Mouse (Mus musculus): Measurements from ENCODE around the gene Caln1.

Caln1 gene

GRCm38 (mm10) chr5:130369237-130369636 is at the start of gene Caln1:
TSS of gene Caln1 (plus strand) at chr5:130369455.
- DNase-seq (ENCODE audit: low spot score): no peak

- no peak for DNase-seq (ENCODE audit: low spot score)
These were observed 49.5 kb upstream of the Caln1 start for GRCm38 (mm10) chr5:130319783-130320182.

GRCm38 (mm10) chr5:130320485-130320884 is 48.8 kb upstream of the Caln1 start:
- no peak for DNase-seq (ENCODE audit: low spot score)

GRCm38 (mm10) chr5:130325486-130325885 is 43.8 kb upstream of the Caln1 start:
- no peak for DNase-seq (ENCODE audit: low spot score)

GRCm38 (mm10) chr5:130327615-130328263 is 41.5 kb upstream of the Caln1 start:
- DNase-seq (ENCODE audit: low spot score): no peak

GRCm38 (mm10) chr5:130328366-130328765 is 40.9 kb upstream of the Caln1 start:
- DNase-seq (ENCODE audit: low spot score): no peak

GRCm38 (mm10) chr5:130329889-130330288 is 39.4 kb upstream of the Caln1 start:
- no peak for DNase-seq (ENCODE audit: low spot score)

- DNase-seq (ENCODE audit: low spot score): no peak
These were observed 38.5 kb upstream of the Caln1 start for GRCm38 (mm10) chr5:130330801-130331200.

- no peak for DNase-seq (ENCODE audit: low spot score)
These were observed 38.0 kb upstream of the Caln1 start for GRCm38 (mm10) chr5:130331206-130331605.

- DNase-seq (ENCODE audit: low spot score): no peak
These were observed 35.7 kb upstream of the Caln1 start for GRCm38 (mm10) chr5:130333566-130333965.

GRCm38 (mm10) chr5:130333971-130334370 is 35.3 kb upstream of the Caln1 start:
- no peak for DNase-seq (ENCODE audit: low spot score)

- DNase-seq (ENCODE audit: low spot score): no peak
These were observed 33.8 kb upstream of the Caln1 start for GRCm38 (mm10) chr5:130335462-130335861.

GRCm38 (mm10) chr5:130340656-130341055 is 28.6 kb upstream of the Caln1 start:
- DNase-seq (ENCODE audit: low spot score): no peak

- no peak for DNase-seq (ENCODE audit: low spot score)
These were observed 24.3 kb upstream of the Caln1 start for GRCm38 (mm10) chr5:130344999-130345398.

- DNase-seq (ENCODE audit: low spot score): no peak
These were observed 23.4 kb upstream of the Caln1 start for GRCm38 (mm10) chr5:130345871-130346270.

- DNase-seq (ENCODE audit: low spot score): no peak
These were observed 14.0 kb upstream of the Caln1 start for GRCm38 (mm10) chr5:130355223-130355622.

- DNase-seq (ENCODE audit: low spot score): no peak
These were observed 6.1 kb upstream of the Caln1 start for GRCm38 (mm10) chr5:130363111-130363510.

- DNase-seq (ENCODE audit: low spot score): no peak
These were observed 5.5 kb upstream of the Caln1 start for GRCm38 (mm10) chr5:130363773-130364172.

- DNase-seq (ENCODE audit: low spot score): no peak
These were observed 1.0 kb upstream of the Caln1 start for GRCm38 (mm10) chr5:130368236-130368635.

GRCm38 (mm10) chr5:130375411-130375810 is 6.2 kb downstream of the Caln1 start:
- no peak for DNase-seq (ENCODE audit: low spot score)

- no peak for DNase-seq (ENCODE audit: low spot score)
These were observed 15.1 kb downstream of the Caln1 start, which contains the start of gene A330070K13Rik for GRCm38 (mm10) chr5:130384222-130384912. TSS of gene A330070K13Rik (minus strand) at chr5:130384631.

GRCm38 (mm10) chr5:130386418-130386817 is 17.2 kb downstream of the Caln1 start:
- DNase-seq (ENCODE audit: low spot score): no peak

GRCm38 (mm10) chr5:130393618-130394355 is 24.5 kb downstream of the Caln1 start:
- no peak for DNase-seq (ENCODE audit: low spot score)
